Mouse (Mus musculus) G1E (cell line): ENCODE data around the gene Ssh1. TPM values are rescaled to one million over a fixed set of nuclear protein-coding genes. Genes with fewer than 3 reads are reported as not detected.

Source experiments
- ATAC-seq: 2 replicates; pipeline ENCODE4 v1.8.0; 2016; ENCODE audit warnings: mild to moderate bottlenecking; ENCODE audit not compliant: insufficient number of reproducible peaks, poor library complexity, low FRiP score, severe bottlenecking; ENCODE audit errors: extremely low read depth
- DNase-seq: peaks from one replicate; pipeline ENCODE4 v3.0.0; 2012; ENCODE audit warnings: low spot score
- H3K27me3 ChIP-seq: 2 replicates; pipeline ENCODE4 v1.6.1; 2012; ENCODE audit warnings: mild to moderate bottlenecking, low read length, inconsistent platforms; ENCODE audit not compliant: insufficient read depth
- H3K36me3 ChIP-seq: replicated peaks from 2 replicates; pipeline ENCODE3; 2012; ENCODE audit warnings: mild to moderate bottlenecking, inconsistent platforms
- H3K4me1 ChIP-seq: 2 replicates; pipeline ENCODE4 v1.6.1; 2012; ENCODE audit warnings: low read depth, low read length, inconsistent platforms, mixed read lengths; ENCODE audit not compliant: insufficient read depth
- H3K4me3 ChIP-seq: 2 replicates; pipeline ENCODE4 v1.5.1; 2012; ENCODE audit warnings: low read depth, mild to moderate bottlenecking, inconsistent platforms, low read length, moderate library complexity, mixed read lengths
- H3K9me3 ChIP-seq: replicated peaks from 2 replicates; pipeline ENCODE4 v1.6.1; 2012; ENCODE audit warnings: inconsistent platforms
- CTCF ChIP-seq: IDR thresholded peaks from 2 replicates; pipeline ENCODE4 v1.5.1; 2012; ENCODE audit warnings: low read depth, low read length, inconsistent platforms, mixed read lengths
- GATA1 ChIP-seq: IDR thresholded peaks from 2 replicates; pipeline ENCODE4 v1.6.1; 2012; ENCODE audit warnings: borderline replicate concordance, low read length, inconsistent platforms, mixed read lengths
- GATA2 ChIP-seq: IDR thresholded peaks from 2 replicates; pipeline ENCODE4 v1.6.1; 2012; ENCODE audit warnings: low read depth, low read length, inconsistent platforms, borderline replicate concordance
- POLR2AphosphoS5 ChIP-seq: IDR thresholded peaks from 2 replicates; pipeline ENCODE4 v1.6.1; 2012; ENCODE audit warnings: low read depth, low read length, inconsistent platforms; ENCODE audit not compliant: insufficient replicate concordance
- TAL1 ChIP-seq: conservative IDR thresholded peaks from 2 replicates; pipeline ENCODE4 v1.6.1; 2012; ENCODE audit warnings: low read depth, low read length, inconsistent platforms, mixed read lengths
- polyA plus RNA-seq: library from polyadenylated mRNA; stranded (reverse); fragments of >175 nt; gene quantifications from 2 replicates; pipeline ENCODE4 v1.2.3, GENCODE M21; 2012
- total RNA-seq, 2 experiments: library from RNA; stranded (forward) in 1 of 2; stranded (reverse) in 1 of 2; fragments of 200-1000 nt in 1 of 2; fragments of >200 nt in 1 of 2; fragmentation: Nextera tagmentation in 1 of 2; gene quantifications; 2 replicates each; pipeline ENCODE4 v1.2.3; 2014 to 2017

The Ssh1 gene
- total and polyA plus RNA-seq, 3 experiments, result 3.3 to 28.4 (median 13.8) TPM

GRCm38 (mm10) chr5:113952519-113952918, 41.2 kb downstream of the Ssh1 start:
- no peak for ATAC-seq

GRCm38 (mm10) chr5:113951693-113952071, 42.0 kb downstream of the Ssh1 start:
- no peak for TF ChIP-seq GATA2
- TF ChIP-seq CTCF, result no peak
- peak; percentile 51; the same call in 1 of the 2 replicates for TF ChIP-seq TAL1
- no peak for TF ChIP-seq POLR2AphosphoS5
- H3K9me3 ChIP-seq, result no peaks in the 10 kb centered on the region
- no peaks in the 10 kb centered on the region for H3K27me3 ChIP-seq
- DNase-seq (peak; percentile 38), ATAC-seq (peak; percentile 80)
- H3K4me3 ChIP-seq, result peak overlapping the region; percentile 46; the same call in 1 of the 2 replicates
- H3K36me3 ChIP-seq, result peaks cover 54% of the 10 kb centered on the region
- H3K4me1 ChIP-seq, result peaks cover 34% of the 10 kb centered on the region

More at GRCm38 (mm10) chr5:113952519-113952918, 41.2 kb downstream of the Ssh1 start:
- Histone ChIP-seq H3K36me3 (peaks cover 56% of the 10 kb centered on the region), H3K4me1 (peaks cover 34% of the 10 kb centered on the region), H3K4me3 (peak overlapping the region; percentile 10; the same call in 1 of the 2 replicates), H3K27me3 (no peaks in the 10 kb centered on the region), H3K9me3 (no peaks in the 10 kb centered on the region)
- no peak for DNase-seq
- TF ChIP-seq GATA1 (no peak), POLR2AphosphoS5 (no peak), TAL1 (no peak), CTCF (no peak), GATA2 (no peak)

- DNase-seq, result peak; percentile 31
- Histone ChIP-seq H3K4me3 (peak overlapping the region; percentile 46; the same call in 1 of the 2 replicates), H3K9me3 (no peaks in the 10 kb centered on the region), H3K36me3 (peaks cover 61% of the 10 kb centered on the region), H3K27me3 (no peaks in the 10 kb centered on the region), H3K4me1 (peaks cover 34% of the 10 kb centered on the region)
- TF ChIP-seq TAL1 (no peak), POLR2AphosphoS5 (no peak), GATA2 (no peak), GATA1 (no peak), CTCF (no peak)
- no peak for ATAC-seq
Measured at GRCm38 (mm10) chr5:113950786-113951692, 42.7 kb downstream of the Ssh1 start.

GRCm38 (mm10) chr5:113950133-113950532, 43.6 kb downstream of the Ssh1 start:
- H3K9me3 ChIP-seq, result no peaks in the 10 kb centered on the region
- no peak for DNase-seq
- peaks cover 62% of the 10 kb centered on the region for H3K36me3 ChIP-seq
- no peak overlapping the region for H3K4me3 ChIP-seq
- no peak for ATAC-seq
- no peaks in the 10 kb centered on the region for H3K27me3 ChIP-seq
- peaks cover 40% of the 10 kb centered on the region for H3K4me1 ChIP-seq
- no peak for TF ChIP-seq TAL1
- no peak for TF ChIP-seq GATA2
- TF ChIP-seq CTCF, result no peak
- no peak for TF ChIP-seq POLR2AphosphoS5
- TF ChIP-seq GATA1, result no peak

GRCm38 (mm10) chr5:113947280-113947679, 46.4 kb downstream of the Ssh1 start:
- Histone ChIP-seq H3K4me3 (no peak overlapping the region), H3K36me3 (peaks cover 73% of the 10 kb centered on the region), H3K4me1 (peaks cover 33% of the 10 kb centered on the region), H3K9me3 (no peaks in the 10 kb centered on the region), H3K27me3 (no peaks in the 10 kb centered on the region)
- ATAC-seq (no peak), DNase-seq (no peak)
- TF ChIP-seq POLR2AphosphoS5 (no peak), TAL1 (no peak), GATA1 (no peak), GATA2 (no peak), CTCF (no peak)

GRCm38 (mm10) chr5:113945126-113945525, 48.6 kb downstream of the Ssh1 start:
- Histone ChIP-seq H3K27me3 (no peaks in the 10 kb centered on the region), H3K4me1 (peaks cover 12% of the 10 kb centered on the region), H3K4me3 (no peak overlapping the region), H3K36me3 (peaks cover 83% of the 10 kb centered on the region), H3K9me3 (no peaks in the 10 kb centered on the region)
- ATAC-seq, result no peak; the same call in 1 of the 2 replicates
- DNase-seq, result no peak
- no peak for TF ChIP-seq GATA1
- TF ChIP-seq POLR2AphosphoS5, result no peak
- TF ChIP-seq GATA2, result no peak
- TF ChIP-seq CTCF, result no peak
- TF ChIP-seq TAL1, result no peak

GRCm38 (mm10) chr5:113943328-113943727, 50.4 kb downstream of the Ssh1 start:
- Histone ChIP-seq H3K36me3 (peaks cover 70% of the 10 kb centered on the region), H3K9me3 (no peaks in the 10 kb centered on the region), H3K4me1 (peaks cover 12% of the 10 kb centered on the region), H3K4me3 (no peak overlapping the region), H3K27me3 (no peaks in the 10 kb centered on the region)
- no peak for TF ChIP-seq POLR2AphosphoS5
- TF ChIP-seq CTCF, result no peak
- TF ChIP-seq GATA2, result no peak
- TF ChIP-seq TAL1, result no peak
- TF ChIP-seq GATA1, result no peak
- no peak for DNase-seq
- no peak for ATAC-seq
